Mouse (Mus musculus): ENCODE data around the gene Ptges. TPM values are rescaled to one million over a fixed set of nuclear protein-coding genes. Genes with fewer than 3 reads are reported as not detected.
A peak's percentile ranks its signal among the peaks of the same experiment; 100 is the strongest.

Ptges gene
- polyA plus RNA-seq, 1 experiment from 2014 or later, result 1.8 TPM

- H3K4me2 ChIP-seq (ENCODE audit: low read depth, low read length), result no peak overlapping the region
- 0 out of 2 replicates have a peak, but pooled peaks cover 2% of the 10 kb centered on the region for H3K27me3 ChIP-seq (ENCODE audit: control insufficient read depth, insufficient read depth, low read length)
- WGBS, result 86% methylated on average over 14 of the region's 14 CpGs
- no peaks in the 10 kb centered on the region for H3K9me3 ChIP-seq (replicated peaks; ENCODE audit: control insufficient read depth, low read length)
- H3K4me1 ChIP-seq (ENCODE audit: control insufficient read depth, insufficient read depth, low read length), result peaks cover 15% of the 10 kb centered on the region
- H3K4me3 ChIP-seq (ENCODE audit: low read length), result no peak overlapping the region
- H3K9ac ChIP-seq (ENCODE audit: low read length), result no peak overlapping the region
- no peak overlapping the region for H3K27ac ChIP-seq (ENCODE audit: low read length)
- no peaks in the 10 kb centered on the region for H3K36me3 ChIP-seq (ENCODE audit: control insufficient read depth, insufficient read depth)
- ATAC-seq (replicated peaks; ENCODE audit: extremely low read depth, insufficient read depth, low FRiP score), result no peak
Measured at GRCm38 (mm10) chr2:30899397-30900069, 30.1 kb downstream of the Ptges start.

- no peak overlapping the region for H3K9ac ChIP-seq (ENCODE audit: low read length)
- H3K9me3 ChIP-seq (replicated peaks; ENCODE audit: control insufficient read depth, low read length), result no peaks in the 10 kb centered on the region
- 0 out of 2 replicates have a peak, but pooled peaks cover 1% of the 10 kb centered on the region for H3K27me3 ChIP-seq (ENCODE audit: control insufficient read depth, insufficient read depth, low read length)
- WGBS, result 33% methylated on average over 6 of the region's 6 CpGs
- ATAC-seq (replicated peaks; ENCODE audit: extremely low read depth, insufficient read depth, low FRiP score), result 0 out of 2 replicates have a peak, but pooled peaks have one; percentile 21
- H3K36me3 ChIP-seq (ENCODE audit: control insufficient read depth, insufficient read depth), result no peaks in the 10 kb centered on the region
- peaks cover 7% of the 10 kb centered on the region for H3K4me1 ChIP-seq (ENCODE audit: control insufficient read depth, insufficient read depth, low read length)
- H3K4me3 ChIP-seq (ENCODE audit: low read length), result no peak overlapping the region
- peak overlapping the region; percentile 10; the same call in 1 of the 2 replicates for H3K27ac ChIP-seq (ENCODE audit: low read length)
- no peak overlapping the region for H3K4me2 ChIP-seq (ENCODE audit: low read depth, low read length)
Measured at GRCm38 (mm10) chr2:30897291-30897690, 32.4 kb downstream of the Ptges start.

- WGBS, result 79% methylated on average over 7 of the region's 7 CpGs
Measured at GRCm38 (mm10) chr2:30893946-30894345, 35.7 kb downstream of the Ptges start.

GRCm38 (mm10) chr2:30893399-30893798 lies 36.3 kb downstream of the Ptges start:
- no peak overlapping the region; the same call in 1 of the 2 replicates for H3K9ac ChIP-seq (ENCODE audit: low read length)
- 31% methylated on average over 6 of the region's 6 CpGs for WGBS
- H3K27me3 ChIP-seq (ENCODE audit: control insufficient read depth, insufficient read depth, low read length), result no peaks in the 10 kb centered on the region
- no peaks in the 10 kb centered on the region for H3K36me3 ChIP-seq (ENCODE audit: control insufficient read depth, insufficient read depth)
- H3K4me1 ChIP-seq (ENCODE audit: control insufficient read depth, insufficient read depth, low read length), result peaks cover 7% of the 10 kb centered on the region
- no peak overlapping the region for H3K27ac ChIP-seq (ENCODE audit: low read length)
- H3K4me2 ChIP-seq (ENCODE audit: low read depth, low read length), result no peak overlapping the region
- ATAC-seq (replicated peaks; ENCODE audit: extremely low read depth, insufficient read depth, low FRiP score), result no peak
- H3K4me3 ChIP-seq (ENCODE audit: low read length), result no peak overlapping the region
- H3K9me3 ChIP-seq (replicated peaks; ENCODE audit: control insufficient read depth, low read length), result no peaks in the 10 kb centered on the region

More at GRCm38 (mm10) chr2:30893946-30894345, 35.7 kb downstream of the Ptges start:
- no peak overlapping the region for H3K9ac ChIP-seq (ENCODE audit: low read length)
- no peaks in the 10 kb centered on the region for H3K9me3 ChIP-seq (replicated peaks; ENCODE audit: control insufficient read depth, low read length)
- H3K36me3 ChIP-seq (ENCODE audit: control insufficient read depth, insufficient read depth), result no peaks in the 10 kb centered on the region
- H3K4me3 ChIP-seq (ENCODE audit: low read length), result no peak overlapping the region
- no peak overlapping the region for H3K4me2 ChIP-seq (ENCODE audit: low read depth, low read length)
- H3K4me1 ChIP-seq (ENCODE audit: control insufficient read depth, insufficient read depth, low read length), result peaks cover 7% of the 10 kb centered on the region
- no peak overlapping the region for H3K27ac ChIP-seq (ENCODE audit: low read length)
- no peak for ATAC-seq (replicated peaks; ENCODE audit: extremely low read depth, insufficient read depth, low FRiP score)
- H3K27me3 ChIP-seq (ENCODE audit: control insufficient read depth, insufficient read depth, low read length), result no peaks in the 10 kb centered on the region

- Histone ChIP-seq H3K9ac (ENCODE audit: low read length) (no peak overlapping the region), H3K27ac (ENCODE audit: low read length) (no peak overlapping the region), H3K27me3 (ENCODE audit: control insufficient read depth, insufficient read depth, low read length) (no peaks in the 10 kb centered on the region), H3K4me1 (ENCODE audit: control insufficient read depth, insufficient read depth, low read length) (no peaks in the 10 kb centered on the region), H3K4me2 (ENCODE audit: low read depth, low read length) (no peak overlapping the region), H3K9me3 (replicated peaks; ENCODE audit: control insufficient read depth, low read length) (no peaks in the 10 kb centered on the region), H3K36me3 (ENCODE audit: control insufficient read depth, insufficient read depth) (no peaks in the 10 kb centered on the region), H3K4me3 (ENCODE audit: low read length) (no peak overlapping the region)
- 5% methylated on average over 3 of the region's 3 CpGs for WGBS
- 0 out of 2 replicates have a peak, but pooled peaks have one; percentile 23 for ATAC-seq (replicated peaks; ENCODE audit: extremely low read depth, insufficient read depth, low FRiP score)
Measured at GRCm38 (mm10) chr2:30891002-30891401, 38.7 kb downstream of the Ptges start.

- Histone ChIP-seq H3K27ac (ENCODE audit: low read length) (no peak overlapping the region), H3K4me3 (ENCODE audit: low read length) (no peak overlapping the region), H3K36me3 (ENCODE audit: control insufficient read depth, insufficient read depth) (peaks cover 6% of the 10 kb centered on the region), H3K4me1 (ENCODE audit: control insufficient read depth, insufficient read depth, low read length) (no peaks in the 10 kb centered on the region), H3K9ac (ENCODE audit: low read length) (no peak overlapping the region), H3K4me2 (ENCODE audit: low read depth, low read length) (no peak overlapping the region), H3K9me3 (replicated peaks; ENCODE audit: control insufficient read depth, low read length) (0 out of 2 replicates have a peak, but pooled peaks cover 3% of the 10 kb centered on the region), H3K27me3 (ENCODE audit: control insufficient read depth, insufficient read depth, low read length) (no peaks in the 10 kb centered on the region)
- ATAC-seq (replicated peaks; ENCODE audit: extremely low read depth, insufficient read depth, low FRiP score), result no peak
- WGBS, result 45% methylated on average over 9 of the region's 9 CpGs
Measured at GRCm38 (mm10) chr2:30885453-30886163, 44.1 kb downstream of the Ptges start.

GRCm38 (mm10) chr2:30884852-30885373 lies 44.8 kb downstream of the Ptges start:
- ATAC-seq (replicated peaks; ENCODE audit: extremely low read depth, insufficient read depth, low FRiP score), result no peak
- Histone ChIP-seq H3K9me3 (replicated peaks; ENCODE audit: control insufficient read depth, low read length) (0 out of 2 replicates have a peak, but pooled peaks cover 3% of the 10 kb centered on the region), H3K4me1 (ENCODE audit: control insufficient read depth, insufficient read depth, low read length) (no peaks in the 10 kb centered on the region), H3K4me3 (ENCODE audit: low read length) (no peak overlapping the region), H3K4me2 (ENCODE audit: low read depth, low read length) (no peak overlapping the region), H3K36me3 (ENCODE audit: control insufficient read depth, insufficient read depth) (peaks cover 6% of the 10 kb centered on the region), H3K27ac (ENCODE audit: low read length) (no peak overlapping the region), H3K9ac (ENCODE audit: low read length) (no peak overlapping the region), H3K27me3 (ENCODE audit: control insufficient read depth, insufficient read depth, low read length) (no peaks in the 10 kb centered on the region)
- 93% methylated on average over 4 of the region's 4 CpGs for WGBS

- Histone ChIP-seq H3K4me1 (ENCODE audit: control insufficient read depth, insufficient read depth, low read length) (peaks cover 2% of the 10 kb centered on the region; the same call in 1 of the 2 replicates), H3K27me3 (ENCODE audit: control insufficient read depth, insufficient read depth, low read length) (no peaks in the 10 kb centered on the region), H3K27ac (ENCODE audit: low read length) (no peak overlapping the region), H3K4me2 (ENCODE audit: low read depth, low read length) (no peak overlapping the region), H3K9ac (ENCODE audit: low read length) (no peak overlapping the region), H3K36me3 (ENCODE audit: control insufficient read depth, insufficient read depth) (peaks cover 12% of the 10 kb centered on the region), H3K9me3 (replicated peaks; ENCODE audit: control insufficient read depth, low read length) (peaks cover 3% of the 10 kb centered on the region; the same call in 1 of the 2 replicates), H3K4me3 (ENCODE audit: low read length) (no peak overlapping the region)
- no peak for ATAC-seq (replicated peaks; ENCODE audit: extremely low read depth, insufficient read depth, low FRiP score)
- 81% methylated on average over 7 of the region's 7 CpGs for WGBS
Measured at GRCm38 (mm10) chr2:30881215-30881614, 48.4 kb downstream of the Ptges start.

- 93% methylated on average over 15 of the region's 15 CpGs for WGBS
- H3K27me3 ChIP-seq (ENCODE audit: control insufficient read depth, insufficient read depth, low read length), result no peaks in the 10 kb centered on the region
- H3K4me2 ChIP-seq (ENCODE audit: low read depth, low read length), result no peak overlapping the region
- H3K9ac ChIP-seq (ENCODE audit: low read length), result no peak overlapping the region
- peaks cover 17% of the 10 kb centered on the region for H3K4me1 ChIP-seq (ENCODE audit: control insufficient read depth, insufficient read depth, low read length)
- H3K36me3 ChIP-seq (ENCODE audit: control insufficient read depth, insufficient read depth), result peaks cover 6% of the 10 kb centered on the region; the same call in 1 of the 2 replicates
- ATAC-seq (replicated peaks; ENCODE audit: extremely low read depth, insufficient read depth, low FRiP score), result no peak
- no peaks in the 10 kb centered on the region; the same call in 1 of the 2 replicates for H3K9me3 ChIP-seq (replicated peaks; ENCODE audit: control insufficient read depth, low read length)
- no peak overlapping the region for H3K4me3 ChIP-seq (ENCODE audit: low read length)
- H3K27ac ChIP-seq (ENCODE audit: low read length), result no peak overlapping the region
Measured at GRCm38 (mm10) chr2:30879481-30879880, 50.2 kb downstream of the Ptges start.
